Mouse (Mus musculus): ENCODE data around the gene Gfra1.

DNA sequence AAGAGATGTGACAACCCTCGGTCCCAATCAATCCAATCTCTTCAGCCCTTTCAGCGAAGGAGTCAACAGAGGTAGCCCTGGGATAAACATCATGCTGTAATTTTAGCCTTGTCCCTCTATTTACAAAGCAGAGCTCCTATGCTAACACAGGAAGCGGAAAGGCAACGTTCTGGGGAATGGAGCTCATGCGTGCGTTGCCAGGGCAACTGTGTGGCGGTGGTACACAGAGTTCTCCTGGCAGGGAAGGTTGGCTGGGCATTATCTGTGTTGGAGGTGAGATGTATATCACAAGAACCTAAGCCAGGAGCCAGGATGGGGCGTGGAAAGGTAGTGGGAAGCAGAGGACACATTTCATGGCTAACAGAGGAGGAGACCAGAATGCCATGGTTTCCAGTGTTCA lies 194.8 kb downstream of the Gfra1 start:
- no peak for TF ChIP-seq POLR2A (IDR thresholded peaks at IDR 0.05; ENCODE audit: low read depth, low read length)
- no peak for TF ChIP-seq CTCF (IDR thresholded peaks at IDR 0.05; ENCODE audit: extremely low read depth, insufficient read depth, insufficient read length, insufficient replicate concordance)

All from spleen, adult 2 months (tissue).